ENCODE assay signal across 11 mouse cellular contexts in the genomic region with DNA sequence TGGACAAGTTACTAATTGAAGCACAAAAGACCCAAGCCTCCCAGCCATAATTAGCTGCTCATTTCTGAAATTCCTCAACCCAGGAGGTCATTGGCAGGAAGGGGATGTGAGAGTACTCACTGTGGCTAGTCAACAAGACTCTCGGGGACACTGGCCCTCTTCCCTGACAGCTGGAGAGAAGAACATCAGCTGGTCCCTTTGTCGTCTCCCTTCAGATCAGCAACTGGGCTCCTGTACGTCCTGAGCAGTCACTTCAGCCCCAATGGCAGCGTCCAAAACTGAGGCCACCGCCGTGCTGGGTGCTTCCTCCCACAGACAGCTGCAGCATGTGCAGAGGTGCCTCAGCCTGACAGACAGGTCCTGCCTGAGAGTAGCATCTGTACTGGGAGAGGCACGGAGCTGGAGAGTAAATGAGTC. TPM values are rescaled to one million over a fixed set of nuclear protein-coding genes. Genes with fewer than 3 reads are reported as not detected.
DNase-seq lines count a peak whose midpoint lies in the region; ATAC-seq and TF ChIP-seq lines count a peak whose summit lies in the region.
"Had no signal": no experiment of that assay in that cellular context is flagged by ENCODE, and none has a peak within 500 bp of the region (broad histone marks: within the 10 kb centered on the region; RNA-seq: fewer than 3 reads in every experiment).

A gene (minus strand): TSS at position 379 of the 417 bp plus-strand sequence.

- H3K9me3 ChIP-seq in kidney, embryonic 14.5 days (ENCODE audit: control insufficient read depth, low read length), result no peaks in the 10 kb centered on the region
- no peaks in the 10 kb centered on the region for H3K9me3 ChIP-seq in liver, postnatal 0 days (ENCODE audit: low read length)
- no peaks in the 10 kb centered on the region for H3K9me3 ChIP-seq in forebrain, embryonic 16.5 days (ENCODE audit: control insufficient read depth, low read length)
- H3K9me3 ChIP-seq: limb, embryonic 13.5 days; stomach, embryonic 15.5 days had no signal

- H3K36me3 ChIP-seq in kidney, embryonic 14.5 days (ENCODE audit: control insufficient read depth, insufficient read depth, low read length), result no peaks in the 10 kb centered on the region
- H3K36me3 ChIP-seq in liver, postnatal 0 days (replicated peaks; ENCODE audit: insufficient read depth, low read length), result no peaks in the 10 kb centered on the region
- no peaks in the 10 kb centered on the region for H3K36me3 ChIP-seq in forebrain, embryonic 16.5 days (ENCODE audit: control insufficient read depth, insufficient read depth)
- H3K36me3 ChIP-seq: limb, embryonic 13.5 days; stomach, embryonic 15.5 days had no signal

- H3K4me3 ChIP-seq in kidney, embryonic 14.5 days (ENCODE audit: low read length), result no peak within 1 kb of the TSS
- H3K4me3 ChIP-seq in liver, postnatal 0 days (ENCODE audit: low read depth, low read length), result no peak within 1 kb of the TSS
- H3K4me3 ChIP-seq in forebrain, embryonic 16.5 days (replicated peaks; ENCODE audit: low read length), result no peak within 1 kb of the TSS
- H3K4me3 ChIP-seq: erythroblast, embryonic 14.5 days; limb, embryonic 13.5 days; stomach, embryonic 15.5 days had no signal

- H3K27ac ChIP-seq in kidney, embryonic 14.5 days (ENCODE audit: low read depth, low read length), result no peak within 1 kb of the TSS
- H3K27ac ChIP-seq in liver, postnatal 0 days (ENCODE audit: low read depth), result no peak within 1 kb of the TSS
- no peak within 1 kb of the TSS for H3K27ac ChIP-seq in forebrain, embryonic 16.5 days (ENCODE audit: low read length)
- H3K27ac ChIP-seq: limb, embryonic 13.5 days; stomach, embryonic 15.5 days had no signal

- H3K9ac ChIP-seq in kidney, embryonic 14.5 days (ENCODE audit: low read depth, low read length), result no peak within 1 kb of the TSS
- H3K9ac ChIP-seq in liver, postnatal 0 days (replicated peaks), result no peak within 1 kb of the TSS
- H3K9ac ChIP-seq in forebrain, embryonic 16.5 days (replicated peaks; ENCODE audit: low read depth, low read length), result no peak within 1 kb of the TSS
- H3K9ac ChIP-seq: limb, embryonic 13.5 days; stomach, embryonic 15.5 days had no signal

- no peak within 1 kb of the TSS for H3K4me2 ChIP-seq in kidney, embryonic 14.5 days (replicated peaks; ENCODE audit: low read depth, low read length)
- no peak within 1 kb of the TSS for H3K4me2 ChIP-seq in liver, postnatal 0 days (ENCODE audit: low read depth, low read length)
- no peak within 1 kb of the TSS for H3K4me2 ChIP-seq in forebrain, embryonic 16.5 days (ENCODE audit: low read length)
- H3K4me2 ChIP-seq: limb, embryonic 13.5 days; stomach, embryonic 15.5 days had no signal

- TF ChIP-seq CTCF in liver, postnatal 0 days (IDR thresholded peaks at IDR 0.05; ENCODE audit: low read depth), result no peak

- H3K4me1 ChIP-seq in kidney, embryonic 14.5 days (ENCODE audit: control insufficient read depth, insufficient read depth, low read length), result no peaks in the 10 kb centered on the region
- no peaks in the 10 kb centered on the region for H3K4me1 ChIP-seq in liver, postnatal 0 days (ENCODE audit: insufficient read depth)
- no peaks in the 10 kb centered on the region for H3K4me1 ChIP-seq in forebrain, embryonic 16.5 days (replicated peaks; ENCODE audit: control insufficient read depth, insufficient read depth, low read length)
- H3K4me1 ChIP-seq: limb, embryonic 13.5 days; stomach, embryonic 15.5 days had no signal

- ATAC-seq in kidney, embryonic 14.5 days (ENCODE audit: low FRiP score, low TSS enrichment), result no peak
- ATAC-seq in liver, postnatal 0 days, result no peak
- no peak for ATAC-seq in forebrain, embryonic 16.5 days

- 33% methylated on average over 7 of the region's 7 CpGs for WGBS in kidney, embryonic 14.5 days
- 37% methylated on average over 7 of the region's 7 CpGs for WGBS in liver, postnatal 0 days (ENCODE audit: insufficient replicate concordance)
- 23% methylated on average over 7 of the region's 7 CpGs for WGBS in forebrain, embryonic 16.5 days

- TF ChIP-seq EP300 in liver, postnatal 0 days (IDR thresholded peaks at IDR 0.05; ENCODE audit: low read depth), result no peak

- peak; percentile 19 for DNase-seq in kidney, adult 11 months
- peak; percentile 58 to 60 for DNase-seq in heart, adult 18-20 months
- DNase-seq in kidney, adult 8-10 months, result peak; percentile 3 to 9
- DNase-seq in lung, postnatal 36 days, result peak; percentile 50
- DNase-seq in liver, postnatal 0 days, result no peak
- no peak for DNase-seq in frontal cortex, adult 2 months (ENCODE audit: extremely low spot score in 1 of 2, low spot score in 1 of 2)

- H3K27me3 ChIP-seq in kidney, embryonic 14.5 days (ENCODE audit: control insufficient read depth, insufficient read depth, low read length), result no peaks in the 10 kb centered on the region
- no peaks in the 10 kb centered on the region for H3K27me3 ChIP-seq in liver, postnatal 0 days (ENCODE audit: insufficient read depth, low read length)
- no peaks in the 10 kb centered on the region for H3K27me3 ChIP-seq in forebrain, embryonic 16.5 days (replicated peaks; ENCODE audit: control insufficient read depth, insufficient read depth, low read length)
- H3K27me3 ChIP-seq: limb, embryonic 13.5 days; stomach, embryonic 15.5 days had no signal

RNA-seq across cellular contexts. Expression of the gene that starts here (rescaled TPM):
- not detected in 2 replicates for polyA plus RNA-seq in kidney, embryonic 14.5 days (2014; fragmentation: Nextera tagmentation; extraction: Ambion mirVana)
- total RNA-seq in heart, adult 18-20 months (2021), result under 1 TPM; 0.12 to 0.18 TPM
- not detected in 2 replicates for polyA plus RNA-seq in liver, postnatal 0 days (2015; fragmentation: Nextera tagmentation; extraction: Ambion mirVana)
- 1.8 and 1.9 TPM in 2 replicates for polyA plus RNA-seq in frontal cortex, adult 2 months (2012; rRNA removed)
- polyA plus RNA-seq in forebrain, embryonic 16.5 days (2015; fragmentation: Nextera tagmentation; extraction: Ambion mirVana), result 0.20 and 0.21 TPM in 2 replicates
- polyA plus RNA-seq: erythroblast, embryonic 14.5 days had no signal

Comparison
In these comparisons a context has a peak if more than half of its experiments do, and no peak if none do; other contexts are left out.
1. Peak in DNase-seq in heart, adult 18-20 months; RNA of the gene not detected or under 1 TPM.
2. DNase-seq: peak in kidney, adult 11 months (single experiment), kidney, adult 8-10 months (2 of 2) and lung, postnatal 36 days (single experiment); none in liver, postnatal 0 days (single experiment) and frontal cortex, adult 2 months (0 of 2).